Mouse (Mus musculus) MEL (cell line): Measurements from ENCODE around the gene Babam2. TPM values are rescaled to one million over a fixed set of nuclear protein-coding genes. Genes with fewer than 3 reads are reported as not detected.

ENCODE experiments used
- DNase-seq: peaks from one replicate; pipeline ENCODE4 v3.0.0; 2011; ENCODE audit warnings: low read depth, low spot score
- H3K27ac ChIP-seq: 2 replicates; pipeline ENCODE4 v1.5.1; 2012; ENCODE audit warnings: low read depth, mild to moderate bottlenecking, control low read depth, low read length, moderate library complexity; ENCODE audit not compliant: control insufficient read depth
- H3K27me3 ChIP-seq, 2 experiments: fragments of 150-350 bp in 1 of 2; sonication (generic) in 1 of 2; 2 replicates each; pipeline ENCODE4 v1.6.1; 2012; ENCODE audit warnings: low read length in 2 of 2, mild to moderate bottlenecking in 2 of 2, improper control_type of control experiment in 1 of 2, moderate library complexity in 1 of 2; ENCODE audit not compliant: insufficient read depth in 2 of 2, control insufficient read depth in 1 of 2
- H3K36me3 ChIP-seq, 2 experiments: 2 replicates each; pipeline ENCODE4 v1.6.1; 2012 to 2014; ENCODE audit warnings: low read length in 2 of 2, improper control_type of control experiment in 1 of 2, inconsistent platforms in 1 of 2, mild to moderate bottlenecking in 1 of 2; ENCODE audit not compliant: insufficient read depth in 2 of 2, control insufficient read depth in 1 of 2
- H3K4me1 ChIP-seq, 2 experiments: fragments of 150-350 bp in 1 of 2; sonication (generic) in 1 of 2; 2 replicates each; pipeline ENCODE4 v1.6.1; 2012; ENCODE audit warnings: low read length in 2 of 2, improper control_type of control experiment in 1 of 2, mild to moderate bottlenecking in 1 of 2; ENCODE audit not compliant: insufficient read depth in 2 of 2, control insufficient read depth in 1 of 2
- H3K4me3 ChIP-seq, 2 experiments: fragments of 150-350 bp in 1 of 2; sonication (generic) in 1 of 2; 2 replicates each; pipeline ENCODE4 v1.5.1; 2012; ENCODE audit warnings: low read depth in 2 of 2, low read length in 2 of 2, mild to moderate bottlenecking in 2 of 2, moderate library complexity in 2 of 2, control low read depth in 1 of 2, improper control_type of control experiment in 1 of 2; ENCODE audit not compliant: control insufficient read depth in 1 of 2, insufficient read depth in 1 of 2
- H3K79me2 ChIP-seq: 2 replicates; pipeline ENCODE4 v1.6.1; 2012; ENCODE audit warnings: mild to moderate bottlenecking, low read length, moderate library complexity; ENCODE audit not compliant: control insufficient read depth, poor library complexity, insufficient read depth
- H3K9ac ChIP-seq: 2 replicates; pipeline ENCODE4 v1.6.1; 2012; ENCODE audit warnings: low read depth, mild to moderate bottlenecking, control low read depth, low read length, moderate library complexity; ENCODE audit not compliant: control insufficient read depth, poor library complexity, severe bottlenecking
- H3K9me3 ChIP-seq: fragments of 150-350 bp; sonication (generic); replicated peaks from 2 replicates; pipeline ENCODE4 v1.6.1; 2012; ENCODE audit warnings: mild to moderate bottlenecking, low read length, improper control_type of control experiment, moderate library complexity; ENCODE audit not compliant: insufficient read depth
- CHD2 ChIP-seq: IDR thresholded peaks from 2 replicates; pipeline ENCODE4 v1.6.1; 2011; ENCODE audit warnings: low read length, improper control_type of control experiment
- CTCF ChIP-seq, 3 experiments: IDR thresholded peaks in 2 of 3; conservative IDR thresholded peaks in 1 of 3; 2 replicates each; pipeline ENCODE4 v1.5.1; 2011 to 2012; ENCODE audit warnings: low read length in 3 of 3, low read depth in 2 of 3, mild to moderate bottlenecking in 2 of 3, improper control_type of control experiment in 1 of 3, inconsistent platforms in 1 of 3, mixed read lengths in 1 of 3, moderate library complexity in 1 of 3; ENCODE audit not compliant: control insufficient read depth in 1 of 3, insufficient read depth in 1 of 3, poor library complexity in 1 of 3, severe bottlenecking in 1 of 3
- E2F4 ChIP-seq: IDR thresholded peaks from 2 replicates; pipeline ENCODE4 v1.6.1; 2011; ENCODE audit warnings: low read depth, low read length, improper control_type of control experiment, borderline replicate concordance
- ELF1 ChIP-seq: IDR thresholded peaks from 2 replicates; pipeline ENCODE4 v1.6.1; 2014; ENCODE audit warnings: low read depth, mild to moderate bottlenecking, inconsistent platforms, low read length, improper control_type of control experiment, moderate library complexity
- EP300 ChIP-seq, 2 experiments: IDR thresholded peaks; 2 replicates each; pipeline ENCODE4 v1.6.1; 2011; ENCODE audit warnings: improper control_type of control experiment in 2 of 2, low read length in 2 of 2, low read depth in 1 of 2, mild to moderate bottlenecking in 1 of 2
- GABPA ChIP-seq: IDR thresholded peaks from 2 replicates; pipeline ENCODE4 v1.6.1; 2012; ENCODE audit warnings: low read depth, mild to moderate bottlenecking, inconsistent platforms, low read length, improper control_type of control experiment, moderate library complexity
- MAZ ChIP-seq: IDR thresholded peaks from 2 replicates; pipeline ENCODE4 v1.6.1; 2012; ENCODE audit warnings: low read depth, mild to moderate bottlenecking, inconsistent platforms, low read length, improper control_type of control experiment
- MYC ChIP-seq: IDR thresholded peaks from 2 replicates; pipeline ENCODE4 v1.6.1; 2011; ENCODE audit warnings: low read depth, mild to moderate bottlenecking, low read length, improper control_type of control experiment, moderate library complexity
- NRF1 ChIP-seq: IDR thresholded peaks from 2 replicates; pipeline ENCODE4 v1.6.1; 2014; ENCODE audit warnings: low read depth, mild to moderate bottlenecking, inconsistent platforms, low read length, improper control_type of control experiment, moderate library complexity; ENCODE audit not compliant: poor library complexity, insufficient read depth, severe bottlenecking
- POLR2A ChIP-seq, 2 experiments: IDR thresholded peaks; 2 replicates each; pipeline ENCODE4 v1.6.1; 2011 to 2012; ENCODE audit warnings: low read length in 2 of 2, mild to moderate bottlenecking in 2 of 2, control low read depth in 1 of 2, improper control_type of control experiment in 1 of 2, low read depth in 1 of 2, moderate library complexity in 1 of 2; ENCODE audit not compliant: control insufficient read depth in 1 of 2, insufficient read depth in 1 of 2, poor library complexity in 1 of 2
- POLR2AphosphoS2 ChIP-seq: IDR thresholded peaks from 2 replicates; pipeline ENCODE4 v1.6.1; 2011; ENCODE audit warnings: low read length, improper control_type of control experiment
- RAD21 ChIP-seq: IDR thresholded peaks from 2 replicates; pipeline ENCODE4 v1.6.1; 2011; ENCODE audit warnings: mild to moderate bottlenecking, low read depth, low read length, improper control_type of control experiment
- TBP ChIP-seq: IDR thresholded peaks from 2 replicates; pipeline ENCODE4 v1.8.0; 2011; ENCODE audit warnings: low read depth, low read length, improper control_type of control experiment
- UBTF ChIP-seq: IDR thresholded peaks from 2 replicates; pipeline ENCODE4 v1.6.1; 2012; ENCODE audit warnings: low read depth, mild to moderate bottlenecking, inconsistent platforms, low read length, improper control_type of control experiment, moderate library complexity, borderline replicate concordance; ENCODE audit not compliant: insufficient read depth
- ZKSCAN1 ChIP-seq: IDR thresholded peaks from 2 replicates; pipeline ENCODE4 v1.6.1; 2012; ENCODE audit warnings: low read depth, mild to moderate bottlenecking, inconsistent platforms, low read length, improper control_type of control experiment, moderate library complexity
- polyA plus RNA-seq, 2 experiments: library from polyadenylated mRNA; stranded (reverse) in 1 of 2; unstranded in 1 of 2; fragments of >175 nt in 1 of 2; fragments of >200 nt in 1 of 2; gene quantifications; 2 replicates each; pipeline versions ENCODE4 v1.2.1 to v1.2.4; 2012; ENCODE audit warnings: low replicate concordance in 2 of 2, low read depth in 1 of 2; ENCODE audit not compliant: insufficient read length in 2 of 2, insufficient read depth in 1 of 2, missing spikeins in 1 of 2
- total RNA-seq: library from RNA; depleted of rRNA; stranded (reverse); fragments of 300-350 nt; gene quantifications from 2 replicates; pipeline ENCODE4 v1.2.3, GENCODE M21; 2012

Gene Babam2
- total and polyA plus RNA-seq, 3 experiments, result 43.3 to 86.6 TPM; not detected in 1

DNA sequence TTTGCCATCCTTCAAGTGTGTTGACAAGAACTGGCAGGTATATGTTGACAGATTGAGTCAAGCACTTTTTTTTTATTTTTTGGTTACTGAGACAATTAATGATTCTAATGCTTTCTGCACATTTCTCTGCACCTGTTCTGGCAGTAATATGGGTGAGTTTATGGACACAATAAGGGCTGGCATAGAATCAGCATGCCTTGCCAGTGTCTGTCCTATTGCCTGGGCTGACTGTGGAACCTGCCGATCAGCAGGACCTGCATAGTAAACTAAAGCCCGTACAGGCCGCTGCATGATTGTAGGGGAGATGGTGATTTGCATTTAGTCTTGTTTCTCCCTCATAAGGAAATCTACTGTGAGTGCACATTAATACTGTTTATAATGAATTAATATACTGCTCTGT lies 178.0 kb downstream of the Babam2 start:
- TF ChIP-seq E2F4 (no peak), EP300 (IDR thresholded peaks at IDR 0.05; ENCODE audit: low read depth in 1 of 2, low read length in 2 of 2) (no peak), ZKSCAN1 (no peak), CHD2 (no peak), POLR2A (IDR thresholded peaks at IDR 0.05; ENCODE audit: control insufficient read depth in 1 of 2, insufficient read depth in 1 of 2, low read depth in 1 of 2, low read length in 2 of 2, poor library complexity in 1 of 2) (no peak), NRF1 (no peak), TBP (no peak)
- TF ChIP-seq, all 39 proteins: peak for 0
- no peak overlapping the region for H3K9ac ChIP-seq
- peaks cover 2 to 4% of the 10 kb centered on the region in 2 experiments; a peak in 2 of 4 replicates for H3K4me1 ChIP-seq
- DNase-seq, result no peak
- H3K4me3 ChIP-seq, result no peak overlapping the region
- H3K36me3 ChIP-seq, result peaks cover 0 to 12% of the 10 kb centered on the region in 2 experiments; a peak in 2 of 4 replicates
- no peaks in the 10 kb centered on the region for H3K27me3 ChIP-seq
- no peak overlapping the region for H3K27ac ChIP-seq
- no peaks in the 10 kb centered on the region for H3K9me3 ChIP-seq
- no peaks in the 10 kb centered on the region for H3K79me2 ChIP-seq

DNA sequence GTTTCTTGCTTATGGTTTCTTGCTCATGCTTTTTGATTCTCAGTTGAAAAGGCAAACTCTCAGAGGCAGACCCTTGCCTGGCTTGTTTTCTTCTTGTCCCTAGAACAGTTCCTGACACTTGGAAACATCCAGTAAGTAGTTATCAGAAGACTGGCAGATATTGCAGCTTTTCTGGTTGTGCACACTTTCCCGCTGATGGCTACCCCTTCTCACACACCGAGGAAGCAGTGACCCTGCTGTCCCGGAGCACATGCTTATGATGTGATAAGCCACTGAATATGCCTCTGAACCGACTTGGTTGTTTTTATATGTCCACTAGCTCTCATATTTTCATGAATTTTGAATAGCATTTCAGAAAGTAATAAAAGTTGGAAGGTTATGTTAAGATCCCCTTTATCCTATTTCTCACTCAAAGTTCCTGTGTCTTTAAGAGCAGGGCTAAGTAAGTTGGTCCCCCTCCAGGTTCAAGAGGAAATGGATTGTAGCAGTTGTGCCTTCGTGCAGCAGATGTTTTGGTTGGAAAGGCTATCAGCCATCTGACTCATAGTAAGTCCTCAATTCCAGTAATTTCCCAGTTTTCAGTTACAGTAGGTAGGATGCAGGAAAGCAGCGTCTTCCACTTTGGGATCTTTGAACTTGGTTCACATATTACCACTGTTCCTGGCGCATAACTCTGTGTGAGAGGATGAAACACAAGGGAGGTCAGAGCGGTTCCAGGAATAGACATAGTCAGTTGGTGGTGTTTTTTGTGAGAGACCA lies 178.9 kb downstream of the Babam2 start:
- H3K4me1 ChIP-seq, result peaks cover 0 to 2% of the 10 kb centered on the region in 2 experiments; a peak in 1 of 4 replicates
- H3K9me3 ChIP-seq, result no peaks in the 10 kb centered on the region
- no peak for TF ChIP-seq POLR2A (IDR thresholded peaks at IDR 0.05; ENCODE audit: control insufficient read depth in 1 of 2, insufficient read depth in 1 of 2, low read depth in 1 of 2, low read length in 2 of 2, poor library complexity in 1 of 2)
- TF ChIP-seq ELF1, result no peak
- no peak for TF ChIP-seq GABPA
- TF ChIP-seq CTCF (IDR thresholded peaks at IDR 0.05 in 2 of 3, conservative IDR thresholded peaks at IDR 0.05 in 1 of 3; ENCODE audit: control insufficient read depth in 1 of 3, insufficient read depth in 1 of 3, low read depth in 2 of 3, low read length in 3 of 3, poor library complexity in 1 of 3, severe bottlenecking in 1 of 3), result no peak
- no peak for TF ChIP-seq E2F4
- no peak for TF ChIP-seq POLR2AphosphoS2
- no peak for TF ChIP-seq UBTF
- TF ChIP-seq MYC, result no peak
- no peak for TF ChIP-seq MAZ
- no peak for TF ChIP-seq RAD21
- H3K79me2 ChIP-seq, result no peaks in the 10 kb centered on the region
- H3K4me3 ChIP-seq, result no peak overlapping the region
- H3K27ac ChIP-seq, result no peak overlapping the region
- no peak overlapping the region for H3K9ac ChIP-seq
- H3K27me3 ChIP-seq, result no peaks in the 10 kb centered on the region
- H3K36me3 ChIP-seq, result peaks cover 0 to 7% of the 10 kb centered on the region in 2 experiments; a peak in 2 of 4 replicates
- DNase-seq, result no peak
